Mouse (Mus musculus) heart, adult 2 months (tissue): Measurements from ENCODE around the gene Immt. TPM values are rescaled to one million over a fixed set of nuclear protein-coding genes. Genes with fewer than 3 reads are reported as not detected.
A peak's percentile ranks its signal among the peaks of the same experiment; 100 is the strongest.

Experiments
- DNase-seq, 2 experiments: peaks; one replicate each; pipeline ENCODE4 v3.0.0; 2021
- H3K27ac ChIP-seq: fragments of 200-600 bp; 2 replicates; pipeline ENCODE4 v1.8.1; 2022
- H3K27me3 ChIP-seq: fragments of 200-500 bp; 2 replicates; pipeline ENCODE4 v1.6.1; 2012; ENCODE audit warnings: mild to moderate bottlenecking, low read length, inconsistent platforms, mixed read lengths; ENCODE audit not compliant: control insufficient read depth, insufficient read depth
- H3K36me3 ChIP-seq: fragments of 200-500 bp; 2 replicates; pipeline ENCODE4 v1.6.1; 2012; ENCODE audit warnings: low read length, inconsistent platforms; ENCODE audit not compliant: control insufficient read depth, insufficient read depth
- H3K4me1 ChIP-seq: fragments of 200-500 bp; 2 replicates; pipeline ENCODE4 v1.6.1; 2011; ENCODE audit warnings: low read length; ENCODE audit not compliant: control insufficient read depth, insufficient read depth
- H3K4me3 ChIP-seq: fragments of 200-600 bp; 2 replicates; pipeline ENCODE4 v1.8.1; 2022
- H3K79me2 ChIP-seq: fragments of 200-500 bp; replicated peaks from 2 replicates; pipeline ENCODE4 v1.6.1; 2012; ENCODE audit warnings: mild to moderate bottlenecking, inconsistent platforms, low read length, moderate library complexity, mixed read lengths; ENCODE audit not compliant: control insufficient read depth, insufficient read depth
- H3K9ac ChIP-seq: fragments of 200-500 bp; 2 replicates; pipeline ENCODE4 v1.6.1; 2012; ENCODE audit warnings: low read depth, mild to moderate bottlenecking, control low read depth, inconsistent platforms, low read length, mixed read lengths
- CTCF ChIP-seq: fragments of 200-600 bp; IDR thresholded peaks from 2 replicates; pipeline ENCODE4 v1.8.1; 2022; ENCODE audit warnings: antibody characterized with exemption, mild to moderate bottlenecking, moderate library complexity
- EP300 ChIP-seq: fragments of 200-500 bp; IDR thresholded peaks from 2 replicates; pipeline ENCODE4 v1.6.1; 2011; ENCODE audit warnings: low read depth, low read length, control low read depth; ENCODE audit not compliant: insufficient read depth
- POLR2A ChIP-seq: fragments of 200-500 bp; IDR thresholded peaks from 2 replicates; pipeline ENCODE4 v1.6.1; 2011; ENCODE audit warnings: mild to moderate bottlenecking, low read depth, low read length, control low read depth; ENCODE audit not compliant: insufficient read depth
- WGBS: fragments of 180-500 bp; shearing (Covaris S2); methylation state at CpG from one replicate; pipeline ENCODE4 v1.1.7; 2018; 5-methylcytosine and 5-hydroxymethylcytosine counted together
- intact Hi-C: fragments of 180-260 bp; cut with DNase I; formaldehyde crosslinking; loops from one replicate; pipeline ENCODE4 v1.15.1; 2025
- polyA plus RNA-seq: library from polyadenylated mRNA; depleted of rRNA; stranded (reverse); fragments of >200 nt; gene quantifications from 2 replicates; pipeline ENCODE4 v1.2.3, GENCODE M21; 2012
- total RNA-seq, 2 experiments: library from RNA; stranded (reverse); gene quantifications; 2 replicates each; pipeline ENCODE4 v1.2.3; 2021

Immt gene
- total and polyA plus RNA-seq, 3 experiments = 174 to 624 (median 552) TPM

- intact Hi-C loops = loop anchor here (2.0 to 5.0 kb wide), 2 partner anchors 29 to 300 kb away; no protein-coding TSS in a partner anchor
- TF ChIP-seq POLR2A (no peak), EP300 (no peak), CTCF (no peak)
Measured at GRCm38 (mm10) chr6:71867751-71868150, 36.6 kb downstream of the Immt start.

GRCm38 (mm10) chr6:71868809-71869208 lies 37.7 kb downstream of the Immt start:
- intact Hi-C loops = loop anchor here (5.0 kb wide), 1 partner anchor 298 kb away; no protein-coding TSS in a partner anchor
- WGBS = 93% methylated on average over 1 of the region's 1 CpGs
- no peak for DNase-seq

More at GRCm38 (mm10) chr6:71867751-71868150, 36.6 kb downstream of the Immt start:
- Histone ChIP-seq H3K79me2 (no peaks in the 10 kb centered on the region), H3K4me3 (no peak overlapping the region), H3K9ac (no peak overlapping the region), H3K27ac (no peak overlapping the region), H3K4me1 (no peaks in the 10 kb centered on the region), H3K27me3 (no peaks in the 10 kb centered on the region), H3K36me3 (peaks cover 4% of the 10 kb centered on the region)
- WGBS = 90% methylated on average over 2 of the region's 2 CpGs
- no peak for DNase-seq

GRCm38 (mm10) chr6:71871396-71871795 lies 40.3 kb downstream of the Immt start:
- Histone ChIP-seq H3K27ac (no peak overlapping the region), H3K79me2 (no peaks in the 10 kb centered on the region), H3K36me3 (peaks cover 2% of the 10 kb centered on the region), H3K27me3 (no peaks in the 10 kb centered on the region), H3K9ac (no peak overlapping the region), H3K4me1 (no peaks in the 10 kb centered on the region), H3K4me3 (no peak overlapping the region)
- WGBS = 90% methylated on average over 9 of the region's 9 CpGs
- intact Hi-C loops = no loop called here
- no peak for DNase-seq
- TF ChIP-seq EP300 = no peak
- no peak for TF ChIP-seq CTCF
- no peak for TF ChIP-seq POLR2A

More at GRCm38 (mm10) chr6:71868809-71869208, 37.7 kb downstream of the Immt start:
- TF ChIP-seq CTCF (peak; percentile 69), POLR2A (no peak), EP300 (no peak)
- no peaks in the 10 kb centered on the region for H3K79me2 ChIP-seq
- H3K9ac ChIP-seq = no peak overlapping the region
- no peak overlapping the region for H3K4me3 ChIP-seq
- no peak overlapping the region for H3K27ac ChIP-seq
- no peaks in the 10 kb centered on the region for H3K4me1 ChIP-seq
- H3K36me3 ChIP-seq = peaks cover 4% of the 10 kb centered on the region
- H3K27me3 ChIP-seq = no peaks in the 10 kb centered on the region

- H3K4me3 ChIP-seq = no peak overlapping the region
- no peaks in the 10 kb centered on the region for H3K79me2 ChIP-seq
- H3K4me1 ChIP-seq = peaks cover 1% of the 10 kb centered on the region
- H3K27ac ChIP-seq = no peak overlapping the region
- H3K27me3 ChIP-seq = no peaks in the 10 kb centered on the region
- no peak overlapping the region for H3K9ac ChIP-seq
- DNase-seq = no peak
- H3K36me3 ChIP-seq = peaks cover 19% of the 10 kb centered on the region
- TF ChIP-seq POLR2A (no peak), CTCF (no peak), EP300 (no peak)
- 93% methylated on average over 3 of the region's 3 CpGs for WGBS
- intact Hi-C loops = no loop called here
Measured at GRCm38 (mm10) chr6:71877965-71878760, 47.0 kb downstream of the Immt start.

GRCm38 (mm10) chr6:71893263-71893662 lies 62.1 kb downstream of the Immt start:
- no peaks in the 10 kb centered on the region for H3K79me2 ChIP-seq
- H3K4me3 ChIP-seq = no peak overlapping the region
- DNase-seq = no peak
- TF ChIP-seq EP300 = no peak
- TF ChIP-seq POLR2A = no peak
- no peak for TF ChIP-seq CTCF
- H3K27me3 ChIP-seq = no peaks in the 10 kb centered on the region
- no peaks in the 10 kb centered on the region for H3K4me1 ChIP-seq
- intact Hi-C loops = loop anchor here (10.0 kb wide), 2 partner anchors 288 to 442 kb away; no protein-coding TSS in a partner anchor
- WGBS = 72% methylated on average over 4 of the region's 4 CpGs
- H3K9ac ChIP-seq = no peak overlapping the region
- H3K27ac ChIP-seq = no peak overlapping the region
- peaks cover 12% of the 10 kb centered on the region for H3K36me3 ChIP-seq

GRCm38 (mm10) chr6:71907702-71908235 lies 76.6 kb downstream of the Immt start:
- no peak overlapping the region for H3K27ac ChIP-seq
- no peak overlapping the region; the same call in 1 of the 2 replicates for H3K9ac ChIP-seq
- no peak for DNase-seq
- H3K4me1 ChIP-seq = peaks cover 5% of the 10 kb centered on the region
- 3% methylated on average over 4 of the region's 4 CpGs for WGBS
- intact Hi-C loops = no loop called here
- TF ChIP-seq EP300 (no peak), CTCF (no peak), POLR2A (no peak)
- H3K79me2 ChIP-seq = no peaks in the 10 kb centered on the region
- H3K36me3 ChIP-seq = peaks cover 7% of the 10 kb centered on the region
- H3K27me3 ChIP-seq = no peaks in the 10 kb centered on the region
- H3K4me3 ChIP-seq = peak overlapping the region; percentile 88
